Mouse (Mus musculus) left cerebral cortex, postnatal 25 days (tissue): Measurements from ENCODE around the gene Fcor. TPM values are rescaled to one million over a fixed set of nuclear protein-coding genes. Genes with fewer than 3 reads are reported as not detected.

ENCODE experiments used
- DNase-seq, 2 experiments: peaks; one replicate each; pipeline ENCODE4 v3.0.0; 2022; ENCODE audit warnings: low spot score in 2 of 2, mixed read lengths in 1 of 2
- intact Hi-C: fragments of 180-260 bp; cut with DNase I; formaldehyde crosslinking; loops from one replicate; pipeline ENCODE4 v1.15.1; 2025
- total RNA-seq, 2 experiments: library from RNA; stranded (reverse); gene quantifications; 2 replicates each; pipeline ENCODE4 v1.2.3; 2021

Fcor gene
- total RNA-seq, 2 experiments from 2014 or later: 13.2 to 17.0 TPM

DNA sequence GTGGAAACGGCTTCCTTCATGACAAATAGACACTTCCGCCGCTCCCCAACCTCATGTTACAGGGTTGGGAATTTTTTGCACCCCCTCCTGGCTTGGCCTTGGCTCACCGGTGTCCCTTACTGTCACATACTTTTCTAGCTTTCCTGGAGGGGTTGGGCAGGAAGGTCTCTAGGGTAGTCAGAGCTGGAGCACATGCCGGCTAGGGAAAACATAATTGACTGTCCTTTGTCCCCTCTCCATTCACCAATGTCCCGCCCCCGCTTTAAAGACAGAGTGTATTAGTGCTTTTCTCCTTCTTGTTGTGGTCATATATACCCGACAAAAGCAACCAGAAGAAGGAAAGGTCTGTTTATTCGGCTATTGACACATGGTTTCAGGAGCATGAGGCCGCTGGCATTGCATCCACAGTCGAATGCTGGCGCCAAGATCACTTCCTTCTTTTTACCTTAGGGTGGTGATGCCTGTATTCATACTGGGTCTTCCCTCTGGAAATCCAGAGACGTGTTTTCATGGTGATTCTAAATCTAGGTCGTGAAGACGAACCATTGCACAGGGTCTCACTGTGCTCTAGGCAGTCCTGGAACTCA, 4.9 kb upstream of the Fcor start:
- intact Hi-C loops: loop anchor here (1.0 to 5.0 kb wide), 4 partner anchors 47 to 215 kb away; partner anchors contain the start of genes Pet100, Stxbp2 and Xab2
- no peak for DNase-seq

DNA sequence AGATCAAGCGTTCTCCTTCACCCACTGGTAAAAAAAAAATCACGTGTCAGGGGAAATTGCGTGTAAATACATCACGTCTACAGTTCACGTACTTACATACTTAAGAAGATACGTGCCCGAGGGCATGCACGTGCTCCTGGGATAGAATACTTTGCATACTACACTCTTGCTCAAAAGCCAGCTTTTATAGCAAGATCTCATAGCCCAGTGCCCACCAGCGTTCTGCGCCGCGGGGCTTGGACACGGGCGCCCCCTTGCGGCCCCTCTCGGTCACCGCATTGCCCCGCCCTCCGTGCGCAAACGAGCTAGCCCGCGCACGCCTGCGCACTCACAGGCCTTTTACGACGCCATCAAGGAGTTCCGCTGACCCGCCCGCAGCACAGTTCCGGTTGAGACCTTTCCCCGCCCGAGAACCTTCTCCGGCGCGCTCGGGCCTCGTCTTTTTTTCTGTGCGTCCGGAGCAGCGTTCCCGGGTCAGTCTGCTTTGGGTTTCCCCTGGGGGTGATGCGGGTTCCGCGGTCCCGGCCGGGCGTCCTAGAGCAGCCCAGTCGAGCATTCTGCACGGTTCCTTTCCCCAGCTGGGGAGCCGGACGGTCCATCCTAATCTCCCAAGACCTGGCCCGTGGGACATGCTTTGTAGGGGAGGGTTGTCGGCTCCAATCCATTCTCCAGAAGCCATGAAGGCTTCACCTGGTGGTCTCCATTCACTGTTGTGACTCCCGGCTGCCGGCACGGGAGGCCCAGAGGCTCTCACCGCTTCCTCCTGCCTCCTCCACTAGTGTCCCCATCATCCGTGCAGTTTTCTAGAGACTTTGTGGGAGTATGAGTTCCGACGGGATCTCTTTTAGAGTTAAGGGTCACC, 4.2 kb upstream of the Fcor start, which contains the start of gene Trappc5:
Gene Trappc5, plus strand, starts transcription at position 169 of the 862 bp plus-strand sequence.
- peak; percentile 95 to 97 for DNase-seq
- intact Hi-C loops: loop anchor here (1.0 to 5.0 kb wide), 4 partner anchors 46 to 214 kb away; partner anchors contain the start of genes Pet100, Stxbp2 and Xab2

DNA sequence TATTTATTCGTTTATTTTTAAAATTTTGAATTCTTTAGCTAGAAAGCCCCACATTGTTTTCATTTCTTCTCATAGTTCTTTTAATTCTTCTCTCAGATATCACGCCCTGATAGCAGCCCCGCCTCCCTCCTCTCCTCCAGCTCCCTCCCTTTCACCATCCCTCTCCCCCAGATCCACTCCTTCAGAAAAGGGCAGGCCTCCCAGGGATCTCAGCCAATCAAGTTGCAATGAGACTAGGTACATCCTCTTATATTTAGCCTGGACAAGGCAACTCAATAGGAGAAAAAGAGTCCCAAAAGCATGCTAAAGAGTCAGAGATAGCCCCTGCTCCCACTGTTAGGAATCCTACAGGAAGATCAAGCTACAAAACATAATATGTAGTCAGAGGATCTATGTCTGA, 2.5 kb upstream of the Fcor start:
- no peak for DNase-seq
- intact Hi-C loops: loop anchor here (5.0 kb wide), 1 partner anchor 212 kb away; no protein-coding TSS in a partner anchor

DNA sequence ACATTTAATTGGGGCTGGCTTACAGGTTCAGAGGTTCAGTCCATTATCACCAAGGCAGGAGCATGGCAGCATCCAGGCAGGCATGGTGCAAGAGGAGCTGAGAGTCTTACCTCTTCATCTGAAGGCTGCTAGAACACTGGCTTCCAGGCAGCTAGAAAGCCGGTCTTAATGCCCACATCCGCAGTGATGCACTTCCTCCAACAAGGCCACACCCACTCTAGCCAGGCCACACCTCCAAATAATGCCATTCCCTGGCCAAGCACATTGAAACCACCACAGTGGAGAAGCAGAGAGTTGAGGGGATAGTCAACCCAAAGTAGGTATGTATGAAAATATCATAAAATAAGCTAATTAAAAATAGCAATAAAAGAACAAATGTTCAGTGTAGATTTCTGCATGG, 1.8 kb downstream of the Fcor start:
- intact Hi-C loops: no loop called here
- DNase-seq: no peak

DNA sequence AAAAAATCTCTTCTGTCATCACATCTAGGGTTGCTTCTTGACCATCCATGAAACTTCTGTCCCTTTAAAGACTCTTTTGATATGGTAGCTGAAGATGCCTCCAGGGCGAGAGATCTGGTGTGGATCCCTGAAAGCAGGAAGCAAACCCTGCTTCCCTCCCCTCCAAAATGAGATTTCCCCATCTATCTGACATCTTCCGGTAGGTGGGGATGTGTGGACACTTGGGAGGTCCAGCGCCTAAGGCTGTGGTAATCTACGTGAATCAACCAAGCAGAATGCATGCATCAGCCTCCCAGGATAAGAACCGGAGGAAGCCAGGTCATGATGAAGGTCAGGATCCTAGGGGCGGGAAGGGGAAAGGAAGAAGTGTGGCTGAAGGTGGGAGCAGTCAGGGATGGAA, 6.7 kb downstream of the Fcor start, which contains the start of gene Mcemp1:
Gene Mcemp1, plus strand, starts transcription at position 248 of the 400 bp plus-strand sequence.
- DNase-seq: no peak
- intact Hi-C loops: no loop called here

DNA sequence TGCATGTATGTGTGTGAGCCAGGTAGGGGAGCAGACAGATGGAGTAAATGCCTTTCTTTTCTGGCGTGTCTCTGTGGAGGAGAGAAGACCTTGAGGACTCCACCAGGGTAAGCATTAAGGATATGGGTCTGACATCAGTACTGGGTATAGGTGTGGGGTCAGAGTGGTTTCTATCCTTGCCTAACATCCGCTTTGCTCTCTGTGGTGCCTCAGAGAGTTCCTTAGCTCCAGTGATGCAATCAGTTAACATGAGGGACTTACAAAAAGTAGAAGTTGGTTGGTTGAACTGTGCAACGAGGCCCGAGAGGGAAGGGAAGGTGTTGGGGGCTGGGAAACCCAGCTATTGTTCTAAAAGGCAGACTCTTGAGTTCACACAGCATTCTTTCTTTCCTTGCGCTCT, 7.8 kb downstream of the Fcor start:
- intact Hi-C loops: no loop called here
- DNase-seq: no peak

DNA sequence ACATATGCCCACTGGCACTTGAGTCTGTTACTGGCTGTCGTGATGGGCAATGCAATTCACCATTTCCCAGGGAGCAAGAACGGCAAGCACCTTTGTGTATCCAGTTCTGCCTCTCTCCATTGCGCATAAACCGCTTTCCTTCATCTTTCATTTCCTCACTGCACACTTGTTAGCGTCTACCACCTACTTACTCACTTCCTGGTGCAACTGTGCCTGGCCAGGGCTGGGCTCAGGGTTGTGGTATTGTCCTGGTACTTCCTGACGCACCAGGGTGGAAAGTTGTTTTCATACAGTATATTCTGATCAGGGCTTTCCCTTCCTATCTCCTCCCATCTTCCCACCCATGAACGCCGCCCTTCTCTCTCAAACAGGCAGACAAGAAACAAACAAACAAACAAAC, 11.3 kb downstream of the Fcor start:
- intact Hi-C loops: no loop called here

DNA sequence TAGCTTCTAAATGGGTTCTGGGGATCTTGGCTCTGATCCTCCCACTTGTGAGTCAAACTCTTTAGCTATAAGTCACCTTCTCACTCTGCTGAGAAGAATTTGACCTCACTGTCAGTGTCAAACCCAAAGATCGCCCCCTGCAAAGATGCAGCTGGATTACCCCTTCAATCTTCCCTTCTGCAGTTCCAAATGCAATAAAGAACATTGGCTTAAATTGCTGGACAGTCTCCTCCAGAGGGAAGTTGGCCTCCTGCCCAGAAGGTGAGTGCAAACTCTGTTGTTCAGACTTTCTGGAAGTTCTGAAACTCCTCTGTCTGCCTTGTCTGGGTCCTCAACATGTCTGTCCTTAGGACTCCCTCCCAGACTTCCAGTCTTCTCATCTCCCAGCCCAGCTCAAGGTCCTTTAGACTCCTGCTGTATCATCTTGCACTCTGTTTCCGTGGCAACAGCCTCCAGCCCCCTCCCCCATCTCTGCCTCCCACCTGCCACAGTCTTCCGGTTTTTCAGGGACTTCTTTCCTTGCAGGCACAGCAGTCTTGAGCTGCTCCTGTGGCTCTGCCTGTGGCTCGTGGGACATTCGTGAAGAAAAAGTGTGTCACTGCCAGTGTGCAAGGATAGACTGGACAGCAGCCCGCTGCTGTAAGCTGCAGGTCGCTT, 15.3 kb downstream of the Fcor start:
- intact Hi-C loops: no loop called here
- DNase-seq: peak; percentile 30 to 66

More for the DNA sequence above, 11.3 kb downstream of the Fcor start:
- no peak for DNase-seq

DNA sequence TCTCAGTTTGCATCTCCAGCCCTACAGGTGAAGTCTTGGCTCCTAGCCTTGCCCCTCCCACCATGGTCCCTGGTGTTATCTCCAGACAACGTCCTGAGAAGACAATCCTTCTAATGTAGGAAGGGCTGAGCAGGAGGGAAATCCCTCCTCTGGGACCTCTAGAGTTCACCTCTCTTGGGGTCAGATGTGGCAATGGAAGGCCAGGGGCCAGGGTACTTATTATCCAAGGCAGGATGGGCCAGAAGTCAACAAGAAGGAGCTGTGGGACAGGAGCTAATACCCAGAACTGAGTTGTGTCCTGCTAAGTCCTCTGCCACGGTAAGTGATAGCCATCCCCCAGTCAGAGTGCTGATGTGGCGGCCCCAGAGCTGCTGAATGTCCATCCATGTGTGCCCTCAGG, 16.6 kb downstream of the Fcor start, which contains the start of gene Retn:
Gene Retn, plus strand, starts transcription at position 245 of the 400 bp plus-strand sequence.
- intact Hi-C loops: no loop called here

DNA sequence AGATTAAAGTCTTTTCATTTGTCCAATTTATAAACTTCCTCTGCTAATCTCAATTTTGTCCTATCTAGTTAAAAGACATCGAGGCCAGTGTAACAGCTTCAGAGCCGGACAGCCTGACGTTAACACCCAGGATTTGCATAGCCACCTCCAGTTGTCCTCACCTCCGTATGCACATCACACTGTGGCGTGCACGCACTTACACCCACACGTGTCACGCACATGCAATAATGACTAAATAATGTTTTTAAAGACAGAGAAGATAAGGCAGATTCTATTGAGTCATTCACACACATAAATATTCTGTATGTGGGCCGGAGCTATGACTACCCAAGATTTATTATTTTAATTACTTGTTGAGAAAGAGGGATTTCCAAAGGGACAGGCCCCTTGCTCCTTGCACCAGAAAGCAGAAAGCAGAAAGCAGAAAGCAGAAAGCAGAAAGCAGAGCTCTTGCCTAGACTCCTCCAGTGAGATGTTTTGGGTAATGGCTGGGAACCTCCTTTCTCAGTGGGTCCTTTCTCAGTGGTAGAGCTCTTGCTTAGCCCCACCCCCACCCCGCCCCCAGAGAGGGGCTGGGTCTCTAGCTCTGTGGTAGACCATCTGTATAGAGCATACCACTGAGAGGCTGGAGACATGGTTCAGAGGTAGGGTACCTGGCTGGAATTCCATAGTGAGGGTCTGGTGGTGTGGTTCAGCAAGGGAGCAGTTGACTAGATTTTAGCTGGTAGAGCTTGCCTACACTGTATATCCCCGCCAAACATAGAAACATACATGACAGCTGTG, 17.2 kb downstream of the Fcor start:
- intact Hi-C loops: no loop called here
- DNase-seq: peak; percentile 7 to 24

More for the DNA sequence above, 16.6 kb downstream of the Fcor start, which contains the start of gene Retn:
- DNase-seq: no peak

DNA sequence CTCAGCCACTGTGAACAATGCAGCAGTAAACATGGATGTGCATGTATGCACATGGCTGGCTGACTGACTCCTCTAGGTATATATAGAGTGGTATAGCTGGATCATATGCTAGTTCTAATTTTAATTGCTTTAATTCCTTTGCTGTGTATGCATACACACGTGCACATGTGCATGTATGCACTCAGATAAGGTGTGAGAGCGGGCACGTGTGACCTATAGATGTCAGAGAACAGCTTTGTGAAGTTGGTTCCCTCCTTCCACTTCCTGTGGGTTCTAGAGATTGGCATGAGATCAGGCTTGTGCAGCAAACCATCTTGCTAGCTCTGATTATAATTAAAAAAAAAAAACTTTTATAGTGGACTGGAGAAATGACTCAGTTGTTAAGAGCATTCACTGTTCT, 19.3 kb downstream of the Fcor start:
- DNase-seq: no peak
- intact Hi-C loops: no loop called here

DNA sequence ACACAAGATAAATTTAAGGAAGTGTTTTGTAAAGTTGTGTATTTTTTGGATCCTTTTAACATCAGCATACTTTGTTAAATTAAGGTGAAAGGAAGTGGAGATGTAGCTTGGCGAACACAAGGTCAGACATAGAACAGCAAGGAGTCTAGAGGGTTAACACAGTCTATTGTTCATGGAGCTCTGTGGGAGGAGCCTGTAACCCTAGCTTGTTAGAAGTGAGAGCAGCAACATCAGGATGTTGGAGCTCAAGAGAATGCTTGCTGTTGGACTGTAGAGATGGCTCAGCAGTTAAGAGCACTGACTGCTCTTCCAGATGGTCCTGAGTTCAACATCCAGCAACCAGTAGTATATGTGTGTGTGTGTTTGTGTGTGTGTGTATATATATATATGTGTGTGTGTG, 23.2 kb downstream of the Fcor start:
- no peak for DNase-seq

DNA sequence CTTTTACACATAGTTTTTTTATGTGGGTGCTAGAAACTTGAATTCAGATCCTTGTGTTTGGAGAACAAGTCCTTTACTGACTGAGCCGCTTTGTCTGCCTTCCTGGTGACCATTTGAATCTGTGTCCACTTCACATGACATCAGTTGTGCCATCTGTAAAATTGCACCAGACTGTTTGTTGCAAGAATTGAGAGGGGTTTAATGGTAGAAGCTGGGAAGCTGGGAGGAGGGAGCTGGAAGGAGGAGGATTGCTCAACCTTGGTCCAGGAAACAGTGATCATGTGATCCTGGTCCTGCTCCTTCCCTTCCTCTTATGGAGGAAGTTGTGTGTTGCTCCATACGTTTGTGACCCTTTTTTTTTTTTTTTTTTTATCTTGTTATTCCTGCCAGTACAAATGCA, 23.9 kb downstream of the Fcor start:
- no peak for DNase-seq

More for the DNA sequence above, 23.2 kb downstream of the Fcor start:
- intact Hi-C loops: no loop called here

DNA sequence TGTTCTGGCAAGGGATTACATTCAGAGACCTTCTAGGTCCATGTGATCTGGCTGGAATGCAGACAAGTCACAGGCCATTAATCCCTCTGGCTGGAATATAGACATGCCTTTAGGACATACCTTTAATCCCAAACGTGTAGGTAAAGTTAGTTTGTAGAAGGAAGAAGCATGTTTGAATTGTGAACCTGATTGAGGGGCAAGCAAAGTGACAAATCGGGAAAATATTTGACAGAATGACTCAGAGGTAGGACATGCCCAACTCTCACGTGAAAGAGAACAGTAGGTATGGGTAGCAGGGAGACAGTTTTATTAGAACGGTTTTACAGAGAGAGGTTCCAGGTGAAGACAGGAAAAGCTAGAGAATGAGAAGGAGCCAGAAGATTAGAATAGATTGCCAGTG, 24.6 kb downstream of the Fcor start:
- intact Hi-C loops: no loop called here

More for the DNA sequence above, 23.9 kb downstream of the Fcor start:
- intact Hi-C loops: no loop called here

DNA sequence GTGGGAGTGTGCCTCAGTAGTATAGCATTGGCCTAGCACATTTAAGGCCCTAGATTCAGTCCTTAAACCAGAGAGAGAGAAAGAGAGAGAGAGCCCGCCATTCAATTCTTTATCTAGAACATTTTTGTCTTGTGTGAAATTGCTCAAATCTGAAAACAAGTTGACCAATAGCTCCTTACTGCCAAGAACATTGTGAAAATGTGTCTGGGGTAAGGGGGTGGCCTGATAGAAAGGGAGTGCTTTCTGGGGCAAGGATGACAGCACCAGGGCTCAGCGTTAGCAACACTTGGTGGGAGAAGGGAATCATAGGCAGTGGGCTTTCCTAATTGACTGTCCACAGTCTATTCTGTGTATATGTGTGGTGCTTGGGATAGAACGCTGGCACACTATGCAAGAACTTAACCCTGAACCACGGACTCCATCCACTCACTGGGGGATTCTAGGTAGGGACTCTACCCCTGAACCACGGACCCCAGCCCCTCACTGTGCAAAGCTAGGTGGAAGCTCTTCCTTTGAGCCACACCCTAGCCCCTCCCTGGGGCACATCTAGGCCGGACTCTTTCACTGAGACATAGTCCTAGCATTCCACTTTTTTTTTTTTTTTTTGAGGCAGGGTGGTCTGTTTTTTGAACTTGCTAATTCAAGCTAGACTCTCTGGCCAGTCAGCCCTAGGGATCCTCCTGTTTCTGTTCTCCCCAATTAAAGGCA, 25.2 kb downstream of the Fcor start:
- DNase-seq: no peak
- intact Hi-C loops: no loop called here

More for the DNA sequence above, 24.6 kb downstream of the Fcor start:
- no peak for DNase-seq

DNA sequence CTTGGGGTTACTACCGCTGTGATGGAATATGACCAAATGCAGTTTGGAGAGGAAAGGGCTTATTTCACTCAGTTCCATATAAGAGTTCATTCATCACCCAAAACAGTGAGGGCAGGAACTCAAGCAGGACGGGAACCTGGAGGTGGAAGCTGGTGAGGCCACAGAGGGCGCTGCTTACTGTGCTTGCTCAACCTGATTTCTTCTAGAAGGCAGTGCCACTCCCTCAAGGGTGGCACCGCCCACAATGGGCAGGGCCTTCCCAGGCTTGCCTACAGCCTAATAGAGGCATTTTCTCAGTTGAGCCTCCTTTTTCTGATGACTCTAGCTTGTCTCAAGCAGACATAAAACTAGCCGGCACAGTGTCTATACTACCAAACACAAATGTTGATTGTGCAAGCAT, 26.4 kb downstream of the Fcor start:
- DNase-seq: peak in 1 of 2 experiments; percentile 12
- intact Hi-C loops: no loop called here

DNA sequence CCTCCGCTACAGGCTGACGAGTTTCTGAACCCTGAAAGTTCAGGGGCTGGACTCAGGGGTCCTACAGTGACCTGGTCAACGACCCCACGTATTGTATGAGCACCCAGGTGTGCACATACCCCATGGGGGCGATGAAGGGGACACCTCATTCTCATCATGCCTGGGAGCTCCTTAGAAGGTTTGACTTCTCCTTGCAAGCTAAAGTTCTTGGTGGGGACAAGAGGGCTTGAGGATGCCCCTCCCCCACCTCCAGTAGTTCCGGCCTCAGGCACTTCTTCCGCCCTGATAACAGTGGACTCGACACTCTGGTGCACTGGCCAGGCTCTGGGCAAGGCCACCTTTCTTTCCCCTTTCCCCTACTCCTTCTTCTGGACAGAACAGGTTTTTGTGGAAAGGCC, 40.7 kb downstream of the Fcor start:
- intact Hi-C loops: no loop called here
- no peak for DNase-seq

DNA sequence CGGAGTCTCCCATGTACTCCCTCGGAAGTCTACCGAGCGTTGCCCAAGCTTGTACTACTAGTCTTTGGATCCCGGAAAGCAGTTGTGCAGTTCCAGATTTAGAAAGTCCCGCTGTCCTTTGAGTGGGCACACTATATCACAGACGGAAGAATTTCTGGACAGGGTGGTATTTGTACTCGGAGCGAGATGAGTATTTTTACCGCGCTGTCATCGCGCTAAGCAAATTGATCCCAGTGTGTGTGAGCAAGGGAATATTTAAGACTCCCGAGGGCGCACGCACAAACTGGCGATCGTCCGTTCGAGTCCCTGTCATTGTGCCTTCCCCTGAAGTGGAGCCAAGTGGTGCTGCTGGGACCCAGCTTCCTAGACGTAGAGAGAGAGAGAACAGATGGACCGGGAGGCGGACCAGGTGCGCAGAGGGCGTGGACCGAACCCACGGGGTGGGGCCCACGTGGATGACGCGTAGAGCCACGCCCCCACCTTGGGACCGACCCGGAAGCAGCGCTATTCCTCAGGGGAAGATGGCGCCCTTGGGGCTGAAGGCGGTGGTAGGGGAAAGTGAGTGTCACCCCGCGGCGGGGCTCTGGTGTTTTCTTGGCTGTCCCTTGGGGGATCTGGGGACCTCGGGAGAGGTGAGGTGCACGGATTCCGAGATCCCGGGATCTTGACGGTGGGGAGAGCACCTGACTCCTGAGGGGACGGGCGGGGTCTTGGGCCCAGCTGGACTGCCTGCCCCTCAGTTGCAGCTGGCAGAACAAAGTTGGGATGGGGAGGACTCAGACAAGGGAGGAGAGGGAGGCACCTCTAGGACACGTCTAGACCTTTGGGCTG, 41.3 kb downstream of the Fcor start, which contains the start of gene Stxbp2:
Gene Stxbp2, plus strand, starts transcription at position 309 of the 831 bp plus-strand sequence.
- intact Hi-C loops: loop anchor here (1.0 kb wide), 1 partner anchor 45 kb away; the partner anchor contains the start of gene Trappc5
- DNase-seq: peak; percentile 67 to 79
